Mouse (Mus musculus) layer of hippocampus, adult 6 months (tissue): ENCODE data around the gene Rsrc1. TPM values are rescaled to one million over a fixed set of nuclear protein-coding genes. Genes with fewer than 3 reads are reported as not detected.

Experiments
- long read RNA-seq, 2 experiments: library from polyadenylated mRNA; unstranded; transcript quantifications; one replicate each; pipeline ENCODE4 v2.0.0; 2019 to 2020
- polyA plus RNA-seq: library from polyadenylated mRNA; unstranded; fragments of <200 nt; fragmentation: Nextera tagmentation; gene quantifications from 2 replicates; pipeline ENCODE4 v1.2.3, GENCODE M21; 2021

Rsrc1 gene
- polyA plus RNA-seq = 27.1 and 29.3 TPM in 2 replicates
- long read RNA-seq, experiment 1, transcript Rsrc1-208 (4 exons, 3,136 nt) = major isoform, 29 of 68 reads
- long read RNA-seq, experiment 1, partial matches to known transcripts = 16 of 68 reads
- long read RNA-seq, experiment 1, other reads (novel, unspliced or antisense) = 19 of 68 reads
- long read RNA-seq, experiment 2, transcript Rsrc1-203 (10 exons, 3,224 nt) = major isoform, 125 of 237 reads
- long read RNA-seq, experiment 2, transcript Rsrc1-201 (9 exons, 3,062 nt) = minor isoform, 14 of 237 reads
- long read RNA-seq, experiment 2, partial matches to known transcripts = 19 of 237 reads
- long read RNA-seq, experiment 2, other reads (novel, unspliced or antisense) = 76 of 237 reads

DNA sequence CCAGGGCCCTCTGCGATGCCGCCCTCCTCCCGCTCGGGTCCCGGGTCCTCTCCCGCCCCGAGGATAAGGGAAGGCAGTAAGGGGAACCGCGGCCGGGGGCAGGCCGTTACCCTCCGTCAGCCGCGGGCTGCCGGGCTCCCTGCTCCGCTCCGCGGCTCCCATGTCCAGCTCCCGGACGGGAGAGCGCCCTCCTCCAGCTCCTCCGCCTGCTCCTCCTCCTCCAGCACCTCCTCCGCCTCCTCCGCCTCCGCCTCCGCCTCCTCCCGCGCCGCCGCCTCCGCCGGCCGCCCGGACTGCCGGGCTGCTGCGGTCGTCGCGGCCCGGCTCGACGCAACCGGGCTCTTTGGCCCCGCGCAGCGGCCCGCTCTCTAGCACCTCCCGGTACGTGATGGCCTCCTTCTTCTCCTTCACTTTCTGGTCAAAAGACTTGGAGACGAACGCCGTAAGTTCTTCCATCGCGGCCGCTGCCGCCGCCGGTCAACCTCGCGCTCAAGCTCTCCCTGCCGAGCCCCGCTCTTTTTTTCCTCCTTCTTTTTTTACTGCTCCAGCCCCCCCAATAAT lies at the start of gene Rsrc1:
Gene Rsrc1 (plus strand): TSS at position 290 of the 561 bp plus-strand sequence.

GRCm38 (mm10) chr3:66981706-66982105 lies 516 bp downstream of the Rsrc1 start, which contains the start of gene Shox2:
Shox2 (minus strand) TSS chr3:66981771.

GRCm38 (mm10) chr3:67373872-67374271 lies 392.7 kb downstream of the Rsrc1 start, which contains the start of gene Mlf1:
Mlf1 (plus strand) TSS chr3:67374097.

GRCm38 (mm10) chr3:67375063-67375462 lies 393.9 kb downstream of the Rsrc1 start, which contains the start of gene Gm17402:
Gm17402 (minus strand) TSS chr3:67375163.

Other genes with a start within 250 kb of the Rsrc1 start
- gene Shox2, start 381 bp downstream of the Rsrc1 start, polyA plus RNA-seq = not detected in 2 replicates